Mouse (Mus musculus): ENCODE measurements around the gene Ctnnd1.
"Not testable (repeated sequence)": the region's sequence is repeated elsewhere in the genome, so short reads cannot be mapped to it uniquely, and the experiment has no call there.

Gene Ctnnd1

GRCm38 (mm10) chr2:84650464-84651195 is at the start of gene Ctnnd1:
TSS of gene Ctnnd1 (minus strand) at chr2:84650765.
- peak; percentile 80 for DNase-seq (ENCODE audit: low spot score)

DNA sequence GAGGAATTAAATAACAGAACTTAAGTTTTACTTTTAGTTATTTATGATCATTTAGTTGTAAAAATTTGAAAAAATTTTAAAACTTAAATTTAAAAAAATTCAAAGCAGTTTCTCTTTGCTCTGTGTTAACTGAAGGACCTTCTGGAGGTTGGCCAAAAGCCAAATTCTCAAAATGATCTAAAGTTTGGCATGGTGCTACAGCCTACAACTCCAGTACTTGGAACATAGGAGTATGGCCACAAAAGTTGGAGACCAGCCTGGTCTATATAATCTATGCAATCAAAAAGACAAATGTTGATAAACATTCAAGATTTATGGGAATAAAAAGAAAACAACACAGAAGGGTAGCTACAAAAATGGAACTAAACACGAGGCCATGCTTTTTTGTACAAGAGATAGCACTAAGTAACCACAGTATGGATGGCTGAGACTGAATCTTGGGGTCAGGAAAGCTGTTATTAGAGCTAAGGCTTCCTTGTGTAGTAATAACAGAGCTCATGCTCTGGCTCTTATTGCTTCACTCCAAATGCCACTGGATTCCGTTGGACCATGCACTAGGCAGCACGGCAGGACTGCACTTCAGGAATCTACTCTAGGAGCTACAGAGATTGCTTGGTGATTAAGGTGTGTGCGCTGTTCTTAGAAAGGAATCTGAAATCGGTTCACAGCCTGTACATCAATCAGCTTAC is 44.6 kb upstream of the Ctnnd1 start:
- DNase-seq (ENCODE audit: low spot score) = no peak

- no peak for DNase-seq (ENCODE audit: low spot score)
Observed at GRCm38 (mm10) chr2:84690050-84690449, 39.5 kb upstream of the Ctnnd1 start.

GRCm38 (mm10) chr2:84688080-84688844 is 37.7 kb upstream of the Ctnnd1 start:
- no peak for DNase-seq (ENCODE audit: low spot score)

DNA sequence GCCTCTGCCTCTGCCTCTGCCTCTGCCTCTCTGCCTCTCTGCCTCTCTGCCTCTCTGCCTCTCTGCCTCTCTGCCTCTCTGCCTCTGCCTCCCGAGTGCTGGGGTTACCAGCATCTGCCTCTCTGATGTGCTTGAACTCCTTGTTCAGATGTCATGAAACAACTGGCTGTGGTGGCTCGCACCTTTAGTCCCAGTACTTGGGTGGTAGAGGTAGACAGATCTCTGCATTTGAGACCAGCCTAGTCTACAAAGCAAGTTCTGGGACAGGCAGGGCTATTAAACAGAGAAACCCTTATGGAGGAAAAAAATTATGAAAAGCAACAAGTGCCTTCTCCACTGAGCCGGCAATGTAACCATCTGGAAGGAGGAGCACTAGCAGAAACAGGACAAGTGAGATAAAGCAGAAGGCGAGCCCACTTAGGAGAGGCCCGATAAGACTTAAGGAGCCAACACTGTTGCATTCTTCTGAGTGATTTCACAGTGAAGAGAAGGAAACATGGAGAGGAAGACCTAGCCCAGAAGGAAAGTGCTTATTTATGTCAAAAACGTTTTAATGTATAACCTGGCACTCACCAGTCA is 32.1 kb upstream of the Ctnnd1 start:
- no peak for DNase-seq (ENCODE audit: low spot score)

DNA sequence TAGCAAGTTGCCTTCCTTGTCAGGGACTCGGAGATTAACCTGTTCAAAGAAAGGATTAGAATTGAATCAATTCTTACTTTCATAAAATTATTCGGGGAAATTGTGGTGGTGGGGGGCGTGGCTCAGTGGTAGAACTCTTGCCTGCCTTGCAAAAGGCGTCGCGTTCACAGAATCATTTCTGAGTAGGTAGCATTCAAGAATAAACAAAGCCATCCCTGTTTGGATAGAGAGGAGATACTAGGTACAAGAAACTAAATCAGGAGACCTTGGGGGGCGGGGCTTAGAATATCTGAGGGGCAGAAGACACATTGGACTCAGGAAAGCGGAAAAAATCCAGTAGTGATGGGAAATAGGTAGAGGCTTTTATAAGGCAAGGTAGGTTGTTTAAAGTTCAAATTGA is 28.5 kb upstream of the Ctnnd1 start, which contains the start of gene Tmx2:
Tmx2 (minus strand) TSS at position 125 of the 400 bp plus-strand sequence.
- peak; percentile 68 for DNase-seq (ENCODE audit: low spot score)

DNA sequence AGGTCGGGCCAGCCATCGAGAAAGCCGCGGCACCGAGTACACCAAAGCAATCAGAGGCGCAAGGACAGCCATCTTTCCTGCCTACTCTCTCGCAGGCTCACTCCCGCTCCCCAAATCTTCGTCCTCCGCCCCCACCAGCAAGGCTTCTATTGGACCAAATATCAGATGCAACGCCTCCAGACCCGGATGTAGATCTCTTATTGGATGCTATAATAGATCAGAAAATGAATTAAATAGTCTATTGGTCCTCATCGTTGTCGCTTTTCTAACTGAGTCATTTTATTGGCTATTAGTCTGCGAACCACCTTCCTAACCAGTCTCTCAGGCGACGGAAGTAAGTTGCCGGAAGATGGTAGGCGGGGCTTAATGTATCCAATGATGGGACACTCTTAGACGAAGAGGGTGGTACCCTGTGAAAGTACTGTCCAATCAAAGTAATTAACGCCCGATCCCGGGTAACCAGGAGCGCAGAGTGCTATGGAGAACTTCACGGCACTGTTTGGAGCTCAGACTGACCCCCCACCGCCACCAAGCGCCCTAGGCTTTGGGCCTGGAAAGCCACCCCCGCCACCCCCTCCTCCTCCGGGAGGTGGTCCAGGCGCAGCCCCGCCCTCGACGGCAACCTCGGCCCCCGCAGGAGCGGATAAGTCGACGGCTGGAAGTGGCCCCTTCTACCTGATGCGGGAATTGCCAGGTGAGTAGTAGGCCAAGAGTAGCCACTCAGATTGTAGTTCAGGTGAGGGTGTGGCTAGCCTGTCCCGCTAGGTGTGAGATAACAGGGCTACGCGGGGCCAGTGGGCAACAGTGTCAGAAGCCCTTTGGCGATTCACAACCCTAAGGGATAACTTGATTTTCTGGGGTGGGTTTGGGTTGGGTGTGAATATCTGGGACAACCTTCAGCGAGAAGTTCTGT is 27.7 kb upstream of the Ctnnd1 start, which contains the start of the genes Gm28635 and Med19:
Gm28635 (minus strand) TSS at position 74 of the 913 bp plus-strand sequence.
Med19 (plus strand) TSS at position 435 of the 913 bp plus-strand sequence.
- peak; percentile 85 for DNase-seq (ENCODE audit: low spot score)

DNA sequence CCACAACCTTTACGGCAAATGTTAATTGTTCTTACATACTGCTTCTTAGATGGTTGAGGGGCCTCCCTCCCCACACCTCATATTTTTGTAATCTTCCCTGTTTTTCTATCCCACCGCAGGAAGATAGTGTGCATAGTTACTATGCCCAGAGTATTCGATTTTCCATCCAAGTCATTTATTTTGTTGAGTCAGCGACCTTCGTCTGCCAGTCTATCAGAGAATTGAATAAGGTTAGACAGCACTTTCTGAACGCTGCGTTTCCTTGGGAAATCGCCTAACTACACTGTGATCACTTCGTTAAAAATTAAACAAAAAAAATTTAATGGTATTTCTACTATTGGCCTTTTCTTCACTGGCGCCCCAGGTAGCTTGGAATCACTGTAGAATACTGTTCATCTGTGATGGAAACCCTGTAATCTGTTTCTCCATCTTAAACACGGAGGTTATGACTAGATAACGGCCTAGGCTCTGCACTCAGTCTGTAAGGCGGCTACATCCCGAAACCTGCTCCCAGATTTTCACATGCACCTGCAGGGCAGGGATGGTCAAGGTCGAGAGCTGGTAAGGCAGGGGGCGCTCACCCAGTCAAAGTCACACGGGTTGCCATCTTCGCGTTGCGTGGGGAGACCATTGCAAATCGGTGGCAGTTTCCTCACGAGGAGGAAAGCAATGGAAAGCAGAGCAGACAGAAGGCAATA is 26.9 kb upstream of the Ctnnd1 start:
- DNase-seq (ENCODE audit: low spot score) = no peak

DNA sequence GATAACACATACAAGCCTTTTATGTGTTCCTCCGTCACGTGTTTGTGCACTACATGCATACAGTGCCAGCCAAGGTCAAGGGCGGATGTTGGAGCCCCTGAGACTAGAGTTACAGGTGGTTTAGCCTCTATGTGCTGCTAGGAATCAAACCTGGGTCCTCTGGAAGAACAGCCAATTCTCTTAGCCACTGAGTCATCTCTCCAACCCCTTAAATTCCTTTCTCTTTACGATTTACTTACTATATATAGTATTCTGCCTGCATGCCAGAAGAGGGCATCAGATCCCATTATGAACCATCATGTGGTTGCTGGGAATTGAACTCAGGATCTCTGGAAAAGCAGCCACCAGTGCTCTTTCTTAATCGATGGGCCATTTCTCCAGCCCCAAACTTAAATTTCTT is 21.0 kb upstream of the Ctnnd1 start:
- not testable (repeated sequence) for DNase-seq (ENCODE audit: low spot score)

- peak; percentile 88 for DNase-seq (ENCODE audit: low spot score)
Observed at GRCm38 (mm10) chr2:84670569-84670933, 20.0 kb upstream of the Ctnnd1 start, which contains the start of gene Selenoh. TSS of gene Selenoh (minus strand) at chr2:84670770.

DNA sequence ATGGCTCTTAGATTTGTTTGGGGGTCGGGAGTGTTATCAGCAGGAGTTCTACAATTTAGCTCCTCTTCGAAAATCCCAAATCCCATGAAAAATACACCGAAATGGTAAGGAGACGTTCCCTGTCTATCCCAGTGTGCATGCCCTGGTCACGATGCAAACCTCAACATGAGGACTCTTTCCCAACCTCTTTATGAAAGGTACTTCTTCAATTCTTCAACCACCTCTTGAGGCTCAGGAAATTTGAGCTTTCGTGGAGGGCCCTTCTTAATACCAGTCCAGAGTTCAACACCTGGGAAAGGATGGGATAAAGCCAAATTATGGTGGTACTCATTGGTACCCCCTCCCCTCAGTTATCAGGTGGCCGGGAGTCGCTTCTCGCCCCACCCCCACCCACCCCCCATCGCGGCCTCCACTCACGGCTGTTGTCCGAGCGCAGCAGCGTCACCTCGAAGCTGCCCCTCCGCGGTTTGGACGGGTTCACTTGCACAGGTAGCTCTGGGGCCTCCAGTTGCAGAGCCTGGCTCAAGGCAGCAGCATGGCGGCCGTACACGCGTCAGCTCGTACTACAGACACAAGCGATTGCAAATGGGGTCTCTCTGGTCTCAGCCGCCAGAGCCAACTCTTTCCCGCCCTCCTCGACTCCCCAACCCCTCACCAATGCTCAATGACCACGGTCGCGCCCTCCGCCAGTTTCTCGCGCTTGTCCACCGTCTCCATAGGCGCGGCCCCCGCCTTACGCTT is 19.4 kb upstream of the Ctnnd1 start:
- no peak for DNase-seq (ENCODE audit: low spot score)

DNA sequence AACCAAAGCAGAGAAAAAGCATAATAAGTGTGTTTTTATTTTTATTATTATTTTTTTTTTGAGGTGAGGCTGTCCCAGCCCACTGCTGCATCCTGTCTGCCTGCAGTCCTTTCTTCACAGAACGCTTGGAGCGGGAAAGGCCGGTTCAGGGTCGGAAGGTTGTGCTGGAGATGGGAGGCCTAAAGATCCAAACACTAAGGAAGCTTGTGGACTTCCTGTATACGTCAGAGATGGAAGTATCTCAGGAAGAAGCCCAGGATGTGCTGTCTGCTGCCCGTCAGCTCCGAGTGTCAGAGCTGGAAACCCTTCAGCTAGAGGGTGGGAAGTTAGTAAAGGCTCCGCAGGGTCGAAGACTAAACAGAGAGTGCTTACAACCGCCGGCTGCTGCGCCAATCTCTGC is 15.5 kb upstream of the Ctnnd1 start:
- DNase-seq (ENCODE audit: low spot score) = no peak

- DNase-seq (ENCODE audit: low spot score) = peak; percentile 72
Observed at GRCm38 (mm10) chr2:84662866-84663265, 12.3 kb upstream of the Ctnnd1 start.

DNA sequence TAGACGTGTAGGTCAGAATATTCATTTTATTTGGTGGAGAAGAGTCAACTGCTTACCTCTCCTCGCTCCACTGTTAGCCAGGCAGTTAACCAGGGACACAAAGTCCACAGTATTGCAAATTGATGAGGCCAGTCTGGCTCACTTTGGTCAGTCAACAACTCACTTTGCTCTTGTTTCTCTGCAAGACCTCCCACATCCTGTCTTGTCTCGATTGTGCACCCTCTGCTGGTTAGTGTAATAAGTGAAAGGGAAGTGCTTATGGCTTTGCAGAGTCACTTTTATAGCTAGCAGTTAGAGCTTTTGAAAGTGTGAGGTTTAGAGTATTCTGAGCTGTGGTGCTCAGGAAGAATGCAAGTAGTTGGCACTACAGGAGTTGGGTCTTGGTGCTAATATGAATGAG is 9.7 kb upstream of the Ctnnd1 start:
- no peak for DNase-seq (ENCODE audit: low spot score)

DNA sequence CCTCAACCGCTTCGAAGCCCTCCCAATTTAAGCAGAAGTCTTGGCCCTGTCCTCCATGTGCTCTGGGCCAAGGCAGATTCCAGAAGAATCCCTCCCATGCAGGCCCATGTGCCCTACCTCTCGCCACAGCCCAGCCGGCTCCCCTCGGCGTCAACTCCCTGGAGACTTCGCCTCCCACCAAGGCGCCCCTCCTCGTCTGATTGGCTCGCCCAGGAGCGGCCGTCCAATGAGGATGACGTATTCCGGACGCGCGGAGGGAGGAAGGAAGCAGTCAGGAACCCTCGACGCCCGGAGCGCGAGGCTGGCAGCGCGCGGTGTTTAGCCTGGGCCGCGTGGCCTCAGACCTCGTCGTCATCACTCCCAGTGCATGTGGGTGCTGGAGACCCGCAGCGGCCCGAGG is 8.2 kb upstream of the Ctnnd1 start, which contains the start of gene Btbd18:
Btbd18 (plus strand) TSS at position 274 of the 400 bp plus-strand sequence.
- peak; percentile 57 for DNase-seq (ENCODE audit: low spot score)

DNA sequence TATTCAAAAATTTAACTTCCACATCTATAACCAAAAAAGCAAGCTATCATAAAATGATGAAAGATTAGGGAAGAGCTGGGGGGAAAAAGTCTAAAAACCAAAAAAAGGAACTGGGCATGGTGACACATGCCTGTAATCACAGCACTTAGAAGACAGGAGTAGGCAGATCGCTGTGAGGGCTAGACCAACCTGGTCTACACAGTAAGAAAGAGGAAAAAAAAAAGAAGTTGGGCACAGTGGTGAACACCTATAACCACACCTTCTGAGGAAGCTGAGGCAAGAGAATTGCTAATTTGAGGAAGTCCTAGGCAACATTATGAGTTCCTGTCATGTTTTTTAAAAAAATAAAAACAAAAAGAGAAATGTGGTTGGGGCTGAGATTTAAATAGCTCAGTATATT is 5.3 kb upstream of the Ctnnd1 start:
- no peak for DNase-seq (ENCODE audit: low spot score)

- DNase-seq (ENCODE audit: low spot score) = no peak
Observed at GRCm38 (mm10) chr2:84653354-84653753, 2.8 kb upstream of the Ctnnd1 start.

DNA sequence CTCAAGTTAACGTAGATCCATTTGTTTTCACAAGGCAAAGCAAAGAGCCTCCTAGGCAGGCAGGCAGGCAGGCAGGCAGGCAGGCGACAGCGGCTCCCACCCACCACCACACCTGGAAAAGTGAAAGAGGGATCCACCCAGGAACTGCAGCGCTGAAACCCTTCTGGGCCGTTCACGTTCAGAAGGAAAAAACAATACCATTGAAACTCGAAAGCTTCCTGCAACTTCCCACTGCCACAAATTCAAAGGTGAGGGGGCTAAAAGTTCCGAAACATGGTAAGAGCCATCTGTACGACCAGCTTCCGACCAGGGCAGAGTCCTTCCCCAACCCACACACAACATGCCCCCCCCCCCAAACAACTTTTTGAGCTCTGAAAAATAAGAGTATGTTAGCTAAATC is 891 bp downstream of the Ctnnd1 start:
- no peak for DNase-seq (ENCODE audit: low spot score)

DNA sequence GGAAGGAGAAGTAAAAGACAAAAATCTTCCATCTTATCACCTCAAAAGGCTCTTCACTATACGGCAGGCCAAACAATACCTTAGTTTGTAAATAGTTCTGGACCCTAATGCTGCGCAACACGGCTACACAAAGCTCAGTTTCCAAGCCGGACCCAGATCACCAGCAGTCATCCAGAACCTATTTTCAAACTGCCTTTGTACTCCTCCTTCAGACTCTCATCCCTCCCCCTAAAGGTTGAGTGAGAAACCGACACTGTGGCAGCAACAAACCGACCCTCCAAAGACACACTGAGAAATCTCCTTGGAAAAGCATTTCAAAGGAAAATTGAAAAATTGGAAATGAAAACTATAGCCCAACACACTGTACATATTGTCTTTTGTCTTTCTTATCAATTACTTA is 2.2 kb downstream of the Ctnnd1 start:
- no peak for DNase-seq (ENCODE audit: low spot score)
